8 mouse cellular contexts compared by ENCODE assay signal in the genomic region with DNA sequence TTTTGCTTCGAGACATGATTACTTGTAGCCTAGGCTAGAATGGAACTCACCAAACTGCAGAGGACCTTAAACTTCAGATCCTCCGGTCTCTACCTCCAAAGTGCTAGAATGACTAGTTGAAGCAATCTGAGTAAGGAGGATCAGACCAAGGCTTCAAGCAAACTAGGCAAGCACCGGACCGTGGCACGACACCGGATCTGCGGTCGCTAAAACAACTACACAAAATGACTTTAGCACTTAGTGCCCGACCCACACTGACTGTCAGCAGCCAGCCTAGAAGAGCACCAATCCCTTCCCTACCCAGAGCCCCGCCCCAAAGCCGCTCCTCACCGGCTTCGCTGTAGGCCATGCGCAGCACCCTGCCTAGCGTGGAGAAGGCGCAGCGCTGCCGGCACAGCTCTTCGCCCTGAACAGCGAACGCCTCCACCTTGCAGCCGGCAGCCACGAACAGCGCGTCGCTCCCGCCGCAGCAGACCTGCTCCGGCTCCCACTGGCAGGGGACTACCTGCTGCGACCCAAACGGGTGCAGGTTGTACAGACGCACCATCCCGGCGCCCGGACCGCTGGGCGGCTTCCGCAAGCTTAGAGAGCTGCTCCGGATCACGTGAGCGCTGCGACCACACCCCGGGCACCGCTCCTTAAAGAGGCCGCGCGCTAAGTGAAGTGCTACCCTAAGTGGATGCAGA. TPM values are rescaled to one million over a fixed set of nuclear protein-coding genes. Genes with fewer than 3 reads are reported as not detected.
DNase-seq lines count a peak whose midpoint lies in the region; ATAC-seq lines count a peak whose summit lies in the region.

TSS of gene Hps3 (minus strand) at position 597 of the 686 bp plus-strand sequence.

- WGBS in embryonic facial prominence, embryonic 14.5 days, result under 1% methylated on average over 29 of the region's 47 CpGs
- 0% methylated on average over 47 of the region's 47 CpGs for WGBS in kidney, embryonic 14.5 days
- under 1% methylated on average over 47 of the region's 47 CpGs for WGBS in limb, embryonic 15.5 days

- H3K9ac ChIP-seq in embryonic facial prominence, embryonic 14.5 days (ENCODE audit: low read depth, low read length), result peak within 1 kb of the TSS; percentile 68
- H3K9ac ChIP-seq in kidney, embryonic 14.5 days (ENCODE audit: low read depth, low read length), result peak within 1 kb of the TSS; percentile 58
- H3K9ac ChIP-seq in limb, embryonic 15.5 days, result peak within 1 kb of the TSS; percentile 44

- peak; percentile 100 for ATAC-seq in embryonic facial prominence, embryonic 14.5 days (ENCODE audit: low read depth)
- ATAC-seq in kidney, embryonic 14.5 days (ENCODE audit: low FRiP score, low TSS enrichment), result peak; percentile 99
- ATAC-seq in limb, embryonic 15.5 days (ENCODE audit: insufficient number of reproducible peaks, low FRiP score, low TSS enrichment, low read depth), result peak; percentile 98

- no peaks in the 10 kb centered on the region for H3K9me3 ChIP-seq in embryonic facial prominence, embryonic 14.5 days (ENCODE audit: control insufficient read depth, low read length)
- no peaks in the 10 kb centered on the region for H3K9me3 ChIP-seq in kidney, embryonic 14.5 days (ENCODE audit: control insufficient read depth, low read length)
- no peaks in the 10 kb centered on the region for H3K9me3 ChIP-seq in limb, embryonic 15.5 days

- H3K4me1 ChIP-seq in embryonic facial prominence, embryonic 14.5 days (ENCODE audit: control insufficient read depth, insufficient read depth, low read length), result no peaks in the 10 kb centered on the region
- 0 out of 2 replicates have a peak, but pooled peaks cover 4% of the 10 kb centered on the region for H3K4me1 ChIP-seq in kidney, embryonic 14.5 days (ENCODE audit: control insufficient read depth, insufficient read depth, low read length)
- peaks cover 9% of the 10 kb centered on the region for H3K4me1 ChIP-seq in limb, embryonic 15.5 days

- H3K36me3 ChIP-seq in embryonic facial prominence, embryonic 14.5 days (ENCODE audit: control insufficient read depth, insufficient read depth, low read length), result no peaks in the 10 kb centered on the region
- H3K36me3 ChIP-seq in kidney, embryonic 14.5 days (ENCODE audit: control insufficient read depth, insufficient read depth, low read length), result no peaks in the 10 kb centered on the region
- no peaks in the 10 kb centered on the region for H3K36me3 ChIP-seq in limb, embryonic 15.5 days

- DNase-seq in 3T3-L1 (ENCODE audit: low read depth, low spot score), result peak; percentile 90
- DNase-seq in adrenal gland, postnatal 4 days (ENCODE audit: low spot score in 2 of 2), result peak; percentile 50 to 69
- peak; percentile 95 for DNase-seq in embryonic facial prominence, embryonic 14.5 days (ENCODE audit: low spot score)
- peak; percentile 89 for DNase-seq in heart, adult 8-10 months (ENCODE audit: low spot score)
- peak; percentile 65 to 77 for DNase-seq in monocyte, adult 2 months (ENCODE audit: low read depth in 1 of 2, low spot score in 2 of 2)
- DNase-seq in spleen, postnatal 36 days (ENCODE audit: low spot score in 2 of 2), result peak; percentile 91 to 92

- peak within 1 kb of the TSS; percentile 73 for H3K4me2 ChIP-seq in embryonic facial prominence, embryonic 14.5 days (ENCODE audit: low read depth, low read length)
- peak within 1 kb of the TSS; percentile 68 for H3K4me2 ChIP-seq in kidney, embryonic 14.5 days (replicated peaks; ENCODE audit: low read depth, low read length)
- H3K4me2 ChIP-seq in limb, embryonic 15.5 days, result peak within 1 kb of the TSS; percentile 70

- H3K27me3 ChIP-seq in embryonic facial prominence, embryonic 14.5 days (replicated peaks; ENCODE audit: control insufficient read depth, insufficient read depth, low read length), result no peaks in the 10 kb centered on the region
- H3K27me3 ChIP-seq in kidney, embryonic 14.5 days (ENCODE audit: control insufficient read depth, insufficient read depth, low read length), result no peaks in the 10 kb centered on the region
- H3K27me3 ChIP-seq in limb, embryonic 15.5 days, result no peaks in the 10 kb centered on the region

- peak within 1 kb of the TSS; percentile 80 for H3K4me3 ChIP-seq in embryonic facial prominence, embryonic 14.5 days (ENCODE audit: low read depth, low read length)
- peak within 1 kb of the TSS; percentile 82 for H3K4me3 ChIP-seq in kidney, embryonic 14.5 days (ENCODE audit: low read length)
- peak within 1 kb of the TSS; percentile 95 for H3K4me3 ChIP-seq in limb, embryonic 15.5 days

- peak within 1 kb of the TSS; percentile 71 for H3K27ac ChIP-seq in embryonic facial prominence, embryonic 14.5 days (replicated peaks; ENCODE audit: low read depth, low read length)
- H3K27ac ChIP-seq in kidney, embryonic 14.5 days (ENCODE audit: low read depth, low read length), result peak within 1 kb of the TSS; percentile 11; the same call in 1 of the 2 replicates
- H3K27ac ChIP-seq in limb, embryonic 15.5 days, result peak within 1 kb of the TSS; percentile 69

RNA-seq across cellular contexts. Expression of gene Hps3, which starts in this region (rescaled TPM):
- 10 to 100 TPM; 15.5 to 16.2 TPM for total RNA-seq in adrenal gland, postnatal 4 days (2021)
- polyA plus RNA-seq in embryonic facial prominence, embryonic 14.5 days (2014; fragmentation: Nextera tagmentation; extraction: Ambion mirVana), result 9.9 and 12.1 TPM in 2 replicates
- 1 to 10 TPM; 6.3 to 8.4 (median 7.1) TPM for total RNA-seq in heart, adult 8-10 months (2022)
- 7.1 and 12.5 TPM in 2 replicates for polyA plus RNA-seq in kidney, embryonic 14.5 days (2014; fragmentation: Nextera tagmentation; extraction: Ambion mirVana)
- 8.3 and 9.3 TPM in 2 replicates for polyA plus RNA-seq in limb, embryonic 15.5 days (2015; fragmentation: Nextera tagmentation; extraction: Ambion mirVana)

Comparison
In these comparisons a context has a peak if more than half of its experiments do, and no peak if none do; other contexts are left out.
1. Peak in every context shown above with its lines: DNase-seq, ATAC-seq, H3K4me3 ChIP-seq and H3K27ac ChIP-seq.
2. H3K27ac ChIP-seq: peak in every context shown above with its lines; median percentile 71 in embryonic facial prominence, embryonic 14.5 days; 69 in limb, embryonic 15.5 days; 11 in kidney, embryonic 14.5 days.